Mouse (Mus musculus): ENCODE data around the gene Ngp.

The Ngp gene

DNA sequence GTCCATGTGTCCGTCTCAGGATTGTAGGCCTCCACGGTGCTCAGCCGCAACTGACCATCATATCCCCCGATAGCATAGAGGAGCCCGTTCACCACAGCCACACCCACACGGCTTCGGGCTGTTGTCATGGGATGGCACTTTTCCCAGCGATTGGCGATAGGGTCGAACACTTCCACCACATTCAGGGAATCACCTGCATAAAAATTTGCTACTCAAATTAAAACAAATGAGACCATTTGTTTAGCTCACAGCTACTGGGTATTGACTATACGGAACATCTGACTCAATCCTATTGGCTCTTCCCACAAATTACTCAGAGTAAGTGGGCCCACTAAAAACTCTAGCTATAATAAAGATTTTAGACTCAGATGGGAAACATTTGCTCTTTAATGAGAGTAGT lies 16.5 kb downstream of the Ngp start:
- DNase-seq (ENCODE audit: low spot score): no peak

DNA sequence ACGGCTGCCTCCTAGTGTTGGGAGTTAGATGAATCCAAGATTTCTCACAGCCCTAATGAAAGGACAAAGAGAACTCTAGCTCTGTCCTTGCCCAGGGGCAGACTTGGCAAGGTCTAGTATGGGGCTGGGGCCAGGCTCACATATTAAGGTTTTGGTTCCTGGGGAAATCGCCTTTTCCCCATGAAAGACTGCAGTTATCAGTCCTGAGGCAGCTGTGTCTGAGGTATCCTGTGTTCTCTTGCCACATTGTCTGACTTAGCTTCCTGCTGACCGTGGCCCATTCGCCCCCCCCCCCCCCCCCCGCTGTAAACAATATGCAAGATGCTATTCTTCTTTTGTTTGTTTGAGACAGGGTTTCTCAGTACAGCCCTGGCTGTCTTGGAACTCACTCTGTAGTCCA lies 20.5 kb downstream of the Ngp start:
- no peak for DNase-seq (ENCODE audit: low spot score)

DNA sequence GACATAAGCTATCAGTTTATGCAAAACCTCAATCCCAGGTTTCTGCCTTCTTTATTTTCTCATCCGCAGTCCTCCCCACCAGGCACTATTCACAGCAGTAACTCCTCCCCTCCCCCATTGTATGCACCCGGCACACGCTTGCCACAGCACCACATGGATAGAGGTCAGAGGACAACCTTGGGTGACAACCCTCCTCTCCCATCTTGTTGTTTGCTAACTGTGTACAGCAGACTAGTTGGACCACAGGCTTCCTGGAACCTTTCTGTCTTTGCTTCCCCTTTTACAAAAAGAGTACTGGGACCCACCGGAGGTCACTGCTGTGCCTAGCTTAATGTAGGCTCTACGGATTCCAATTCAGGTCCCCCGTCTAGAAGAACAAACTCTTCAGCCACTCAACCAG lies 21.0 kb downstream of the Ngp start:
- no peak for DNase-seq (ENCODE audit: low spot score)

DNA sequence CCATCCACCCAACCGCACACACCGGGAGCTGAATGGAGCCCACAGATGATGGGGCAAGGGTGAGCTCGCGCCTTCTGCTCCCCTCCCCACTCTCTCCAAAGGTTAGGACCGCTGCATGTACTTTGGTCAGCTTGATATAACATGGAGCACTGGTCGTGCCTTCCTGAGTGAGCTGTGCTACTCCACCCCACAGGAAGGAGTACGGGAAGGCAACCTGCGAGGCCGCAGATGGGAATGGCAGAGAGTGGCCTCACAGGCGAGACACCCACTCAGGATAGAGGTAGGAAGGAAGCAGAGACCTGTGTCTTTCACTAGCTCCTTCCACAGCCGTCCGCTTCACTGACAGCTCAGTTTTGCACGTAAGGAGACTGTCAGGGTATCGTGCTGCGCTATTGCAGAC lies 28.8 kb downstream of the Ngp start:
- no peak for DNase-seq (ENCODE audit: low spot score)

DNA sequence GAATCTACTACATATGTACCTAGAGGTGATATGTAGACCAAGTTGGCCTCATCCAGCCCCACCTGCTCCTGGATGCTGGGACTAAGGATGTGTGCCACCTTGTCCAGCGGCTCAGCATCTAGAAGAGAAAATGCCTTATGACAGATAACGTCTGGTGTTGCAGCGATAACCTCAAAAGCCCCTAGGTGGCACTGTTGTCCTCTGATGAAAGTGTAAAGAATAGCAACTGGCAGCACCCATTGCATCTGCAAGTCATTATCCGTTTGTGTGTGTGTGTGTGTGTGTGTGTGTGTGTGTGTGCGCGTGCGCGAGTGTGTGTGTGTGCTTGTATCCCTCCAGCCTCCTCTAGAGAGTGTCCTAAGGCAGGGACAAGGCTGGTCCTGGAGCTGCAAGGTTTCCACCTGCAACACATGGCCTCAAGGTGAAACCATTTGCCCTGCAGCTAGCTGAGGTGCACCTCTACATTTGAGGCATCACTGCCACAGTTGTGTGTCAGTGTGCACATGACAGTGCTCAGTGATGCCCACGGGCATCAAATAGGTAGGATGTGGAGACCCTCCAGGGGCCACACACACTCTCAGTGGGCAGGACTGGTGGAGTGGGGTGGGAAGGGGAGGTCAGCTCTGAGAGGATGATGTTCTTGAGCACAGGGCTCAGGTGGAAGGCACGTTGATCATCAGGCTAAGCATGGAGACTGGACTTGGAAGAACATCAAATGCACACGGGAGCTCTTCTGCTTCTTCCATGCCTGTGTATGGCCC lies 29.5 kb downstream of the Ngp start:
- DNase-seq (ENCODE audit: low spot score): peak; percentile 61

DNA sequence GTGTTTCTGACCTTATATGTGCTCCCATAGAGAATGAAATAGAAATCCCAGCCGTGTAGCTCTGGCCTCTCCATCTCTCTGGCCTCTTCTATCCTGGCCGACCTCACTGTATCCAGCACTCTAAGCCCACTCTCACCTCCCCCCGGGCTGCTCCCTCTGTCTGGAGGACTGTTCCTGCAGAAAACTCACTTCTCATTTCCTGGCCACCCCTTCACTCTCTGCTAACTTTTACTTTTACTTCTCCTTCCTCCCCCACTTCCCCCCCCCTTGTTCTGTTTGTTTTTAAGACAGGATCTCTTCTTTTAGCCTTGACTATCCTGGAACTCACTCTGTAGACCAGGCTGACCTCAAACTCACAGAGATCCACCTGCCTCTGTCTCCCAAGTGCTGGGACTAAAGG lies 33.0 kb downstream of the Ngp start:
- no peak for DNase-seq (ENCODE audit: low spot score)

DNA sequence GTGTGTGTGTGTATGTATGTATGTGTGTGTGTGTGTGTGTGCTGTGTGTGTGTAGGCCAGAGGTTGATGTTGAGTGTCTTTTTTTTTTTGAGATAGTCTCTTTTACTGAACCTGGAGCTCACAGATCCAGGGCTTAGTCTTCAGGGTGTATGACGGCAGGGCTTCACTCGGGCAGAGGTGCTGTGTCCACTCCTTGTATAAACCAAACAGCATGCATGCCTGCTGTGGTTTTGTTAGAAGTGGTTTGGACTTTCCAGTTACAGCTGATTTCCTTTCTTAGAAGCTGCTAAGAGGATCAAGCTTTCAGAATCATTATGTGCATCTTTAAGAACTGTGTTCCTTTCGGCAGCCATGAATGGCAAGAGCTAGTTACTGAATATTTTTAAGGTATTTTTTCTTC lies 38.4 kb downstream of the Ngp start:
- no peak for DNase-seq (ENCODE audit: low spot score)

DNA sequence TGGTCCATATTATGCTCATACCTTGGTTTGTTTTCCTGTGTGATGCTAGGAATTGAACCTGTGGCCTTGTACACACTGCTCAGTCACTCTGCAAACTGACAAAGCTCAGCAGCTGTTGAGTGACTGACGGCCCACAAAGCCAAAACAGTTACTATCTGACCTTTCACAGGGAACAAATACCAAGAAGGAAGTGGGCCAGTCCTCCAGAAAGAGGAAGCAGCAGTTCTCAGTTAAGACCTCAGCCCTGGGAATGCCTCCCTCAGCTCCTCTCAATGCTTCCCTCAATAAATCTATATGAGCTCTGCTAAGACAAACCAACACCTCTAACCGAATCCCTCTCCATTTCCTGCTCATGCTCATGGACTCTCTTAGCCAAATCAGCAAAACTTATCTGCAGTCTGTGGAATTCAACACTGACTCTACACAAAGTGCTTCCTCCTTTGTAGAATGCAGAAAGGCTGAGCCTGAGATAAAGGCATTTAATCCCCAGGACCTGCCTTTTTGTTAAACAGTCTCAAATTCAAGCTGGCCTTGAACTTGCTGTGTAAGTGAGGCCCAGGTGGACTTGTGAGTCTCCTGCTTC lies 39.7 kb downstream of the Ngp start:
- no peak for DNase-seq (ENCODE audit: low spot score)

DNA sequence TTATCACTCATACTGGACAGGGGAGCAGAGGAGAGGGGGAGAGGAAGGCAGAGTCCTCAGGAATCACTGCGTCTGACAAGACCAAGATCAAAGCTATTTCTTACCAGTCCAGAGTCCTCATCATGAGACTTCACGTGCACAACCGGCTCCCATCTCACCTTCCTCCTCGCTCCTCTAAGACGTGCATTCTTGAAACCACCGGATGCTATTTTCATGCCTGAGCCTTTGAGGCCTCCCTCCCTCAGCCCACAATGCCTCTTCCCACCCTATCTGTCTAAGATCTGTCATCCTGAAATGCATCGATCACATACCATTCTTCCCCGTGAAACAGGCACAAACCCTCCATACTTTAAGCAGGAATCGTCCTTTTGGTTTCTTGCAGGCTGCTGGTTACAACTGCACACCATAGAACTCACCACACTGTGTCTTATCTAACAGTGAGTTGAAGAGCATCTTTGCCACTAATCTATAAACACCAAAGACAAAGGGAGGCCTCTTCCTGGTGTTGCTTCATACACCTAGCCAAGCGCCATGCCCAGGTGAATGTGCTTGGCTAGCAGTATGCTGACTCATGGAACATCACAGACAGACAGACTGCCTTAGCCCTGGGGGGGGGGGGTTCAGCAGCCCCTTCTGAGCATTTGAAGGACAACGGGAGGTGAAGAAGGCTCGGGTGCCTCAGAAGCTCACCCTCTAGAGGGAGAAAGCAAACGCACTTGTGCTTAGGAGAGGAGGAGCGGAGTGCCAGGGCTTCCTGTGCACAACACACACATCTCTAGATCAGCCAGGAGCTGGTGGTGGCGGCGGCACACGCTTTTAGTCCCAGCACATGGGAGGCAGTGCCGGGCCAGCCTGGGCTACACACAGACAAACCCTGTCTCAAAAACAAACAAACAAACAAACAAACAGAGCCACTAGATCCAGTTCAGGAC lies 41.6 kb downstream of the Ngp start:
- no peak for DNase-seq (ENCODE audit: low spot score)

DNA sequence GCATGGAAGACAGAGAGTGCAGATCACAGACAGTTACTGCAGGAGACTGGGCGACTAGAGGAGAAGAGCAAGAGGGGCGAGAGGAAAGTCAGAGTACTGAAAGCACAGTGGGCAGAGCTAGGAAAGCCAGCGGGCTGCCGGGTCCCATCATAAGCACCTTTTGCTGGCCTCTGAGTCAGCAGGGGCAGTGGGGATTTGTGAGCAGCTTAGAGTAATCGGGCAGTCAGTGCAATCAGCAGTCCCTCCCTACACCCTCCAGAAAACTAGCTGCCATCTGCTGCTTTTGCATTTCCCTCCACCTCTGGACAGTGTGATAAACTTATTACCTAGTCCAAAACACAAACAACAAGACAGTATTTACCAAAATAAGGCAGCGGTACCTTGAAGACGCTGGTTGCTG lies 42.8 kb downstream of the Ngp start:
- DNase-seq (ENCODE audit: low spot score): no peak

DNA sequence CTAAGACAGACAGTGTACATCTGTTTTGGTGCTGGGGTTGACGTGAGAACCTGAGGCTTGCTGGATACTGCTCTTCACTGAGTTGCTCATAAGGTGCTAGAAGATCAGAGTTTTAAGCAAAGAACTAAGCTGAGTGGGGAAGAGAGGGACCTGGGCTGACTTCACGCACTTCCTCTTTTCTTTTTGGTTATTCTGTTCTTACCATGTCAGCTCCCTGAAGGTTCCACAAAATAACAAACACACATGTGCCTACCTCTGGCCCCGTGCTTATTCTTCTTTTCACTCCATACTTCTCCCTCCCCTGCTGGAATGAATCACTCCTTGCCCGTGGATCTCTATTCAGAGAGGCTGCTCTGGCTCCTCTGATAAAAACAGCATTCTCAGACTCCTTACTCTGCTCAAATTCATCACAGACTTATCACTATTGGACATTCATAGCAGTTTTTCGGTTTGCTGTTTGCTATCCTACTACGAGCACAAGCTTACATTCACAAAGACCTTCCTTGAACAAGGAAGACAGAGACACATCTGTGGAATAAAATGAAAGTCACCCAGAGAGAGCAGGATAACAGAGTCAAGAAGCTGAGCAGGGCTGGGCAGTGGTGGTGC lies 44.5 kb downstream of the Ngp start:
- DNase-seq (ENCODE audit: low spot score): no peak

DNA sequence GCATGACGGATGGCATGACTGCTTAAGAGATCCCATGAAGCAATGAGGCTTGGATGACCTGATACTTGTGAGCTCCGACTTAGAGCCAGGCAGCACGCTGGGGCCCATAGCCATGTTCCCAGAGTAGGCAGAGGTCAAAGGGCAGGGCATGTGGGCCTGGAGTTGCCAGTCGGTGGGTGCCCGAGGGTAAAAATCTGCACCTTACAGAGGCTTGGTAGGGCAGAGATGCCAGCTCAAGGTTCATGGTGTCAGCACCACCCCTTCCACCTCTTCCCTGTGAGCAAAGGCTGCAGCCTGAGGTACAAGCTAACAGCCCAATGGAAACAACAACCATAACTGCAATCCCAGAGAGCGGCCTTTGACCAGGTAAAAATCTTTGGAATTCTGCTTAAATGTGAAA lies 45.8 kb downstream of the Ngp start:
- DNase-seq (ENCODE audit: low spot score): no peak

DNA sequence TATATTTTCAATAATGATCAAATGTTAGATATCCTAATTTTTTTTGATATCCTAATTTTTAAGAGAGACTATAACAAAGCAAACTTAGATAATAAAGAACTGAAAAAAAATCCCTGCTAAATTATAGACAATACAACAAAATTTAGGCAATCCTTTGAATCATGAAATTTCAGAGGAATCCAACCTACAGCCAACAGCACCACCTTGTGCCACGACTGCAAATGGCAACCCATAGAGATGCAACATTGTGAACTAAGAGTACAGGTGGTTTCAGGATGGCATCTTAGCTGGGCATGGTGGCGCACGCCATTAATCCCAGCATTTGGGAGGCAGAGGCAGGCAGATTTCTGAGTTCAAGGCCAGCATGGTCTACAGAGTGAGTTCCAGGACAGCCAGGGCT lies 46.6 kb downstream of the Ngp start:
- no peak for DNase-seq (ENCODE audit: low spot score)

Measured in yolk sac, embryonic 10.5 days (tissue).